Mouse (Mus musculus): Measurements from ENCODE around the gene Gm45785. TPM values are rescaled to one million over a fixed set of nuclear protein-coding genes. Genes with fewer than 3 reads are reported as not detected.

Gm45785 gene
- polyA plus RNA-seq, 1 experiment from 2014 or later, result not detected

Other genes starting within 250 kb of the Gm45785 start
- not detected in 2 replicates for gene Olfr61, start 227.4 kb downstream of the Gm45785 start, polyA plus RNA-seq (2014; fragmentation: Nextera tagmentation; extraction: Ambion mirVana)
- gene Olfr53, start 209.9 kb downstream of the Gm45785 start, polyA plus RNA-seq (2014; fragmentation: Nextera tagmentation; extraction: Ambion mirVana), result not detected in 2 replicates
- not detected in 2 replicates for gene Olfr539, start 196.4 kb downstream of the Gm45785 start, polyA plus RNA-seq (2014; fragmentation: Nextera tagmentation; extraction: Ambion mirVana)
- not detected in 2 replicates for gene Olfr45, start 174.4 kb downstream of the Gm45785 start, polyA plus RNA-seq (2014; fragmentation: Nextera tagmentation; extraction: Ambion mirVana)
- gene Olfr541, start 159.1 kb downstream of the Gm45785 start, polyA plus RNA-seq (2014; fragmentation: Nextera tagmentation; extraction: Ambion mirVana), result not detected in 2 replicates
- not detected in 2 replicates for gene Cyp2e1, start 92.6 kb downstream of the Gm45785 start, polyA plus RNA-seq (2014; fragmentation: Nextera tagmentation; extraction: Ambion mirVana)
- gene Syce1, start 68.5 kb downstream of the Gm45785 start, polyA plus RNA-seq (2014; fragmentation: Nextera tagmentation; extraction: Ambion mirVana), result not detected in 2 replicates
- gene Zfp941, start 34.2 kb downstream of the Gm45785 start, polyA plus RNA-seq (2014; fragmentation: Nextera tagmentation; extraction: Ambion mirVana), result 4.6 and 5.2 TPM in 2 replicates
- 0.48 TPM in 1 of 2 replicates, not detected in the other for gene Urah, start 21.3 kb downstream of the Gm45785 start, polyA plus RNA-seq (2014; fragmentation: Nextera tagmentation; extraction: Ambion mirVana)
- gene Scgb1c1, start 10.8 kb downstream of the Gm45785 start, polyA plus RNA-seq (2014; fragmentation: Nextera tagmentation; extraction: Ambion mirVana), result not detected in 2 replicates
- gene Odf3, start 8.5 kb downstream of the Gm45785 start, polyA plus RNA-seq (2014; fragmentation: Nextera tagmentation; extraction: Ambion mirVana), result not detected in 2 replicates
- gene Ric8a, start 626 bp upstream of the Gm45785 start, polyA plus RNA-seq (2014; fragmentation: Nextera tagmentation; extraction: Ambion mirVana), result 57.2 and 63.0 TPM in 2 replicates
- gene Bet1l, start 1.2 kb upstream of the Gm45785 start, polyA plus RNA-seq (2014; fragmentation: Nextera tagmentation; extraction: Ambion mirVana), result 27.2 and 29.1 TPM in 2 replicates
- 242 and 244 TPM in 2 replicates for gene Psmd13, start 25.6 kb upstream of the Gm45785 start, polyA plus RNA-seq (2014; fragmentation: Nextera tagmentation; extraction: Ambion mirVana)
- 24.3 and 25.2 TPM in 2 replicates for gene Sirt3, start 26.0 kb upstream of the Gm45785 start, polyA plus RNA-seq (2014; fragmentation: Nextera tagmentation; extraction: Ambion mirVana)
- not detected in 2 replicates for gene Cox8b, start 44.1 kb upstream of the Gm45785 start, polyA plus RNA-seq (2014; fragmentation: Nextera tagmentation; extraction: Ambion mirVana)
- gene Nlrp6, start 64.6 kb upstream of the Gm45785 start, polyA plus RNA-seq (2014; fragmentation: Nextera tagmentation; extraction: Ambion mirVana), result 0.11 and 0.37 TPM in 2 replicates
- gene Pgghg, start 85.1 kb upstream of the Gm45785 start, polyA plus RNA-seq (2014; fragmentation: Nextera tagmentation; extraction: Ambion mirVana), result 15.8 and 16.1 TPM in 2 replicates
- gene Ifitm5, start 94.0 kb upstream of the Gm45785 start, polyA plus RNA-seq (2014; fragmentation: Nextera tagmentation; extraction: Ambion mirVana), result 0.49 TPM in 1 of 2 replicates, not detected in the other
- not detected in 2 replicates for gene Gm45717, start 99.6 kb upstream of the Gm45785 start, polyA plus RNA-seq (2014; fragmentation: Nextera tagmentation; extraction: Ambion mirVana)
- 225 and 231 TPM in 2 replicates for gene Ifitm2, start 99.7 kb upstream of the Gm45785 start, polyA plus RNA-seq (2014; fragmentation: Nextera tagmentation; extraction: Ambion mirVana)
- gene Ifitm1, start 110.9 kb upstream of the Gm45785 start, polyA plus RNA-seq (2014; fragmentation: Nextera tagmentation; extraction: Ambion mirVana), result 5.6 and 8.1 TPM in 2 replicates
- 9.4 and 9.7 TPM in 2 replicates for gene Ifitm3, start 154.4 kb upstream of the Gm45785 start, polyA plus RNA-seq (2014; fragmentation: Nextera tagmentation; extraction: Ambion mirVana)
- not detected in 2 replicates for gene Ifitm6, start 161.6 kb upstream of the Gm45785 start, polyA plus RNA-seq (2014; fragmentation: Nextera tagmentation; extraction: Ambion mirVana)
- not detected in 2 replicates for gene Gm17387, start 172.8 kb upstream of the Gm45785 start, polyA plus RNA-seq (2014; fragmentation: Nextera tagmentation; extraction: Ambion mirVana)
- gene B4galnt4, start 204.8 kb upstream of the Gm45785 start, polyA plus RNA-seq (2014; fragmentation: Nextera tagmentation; extraction: Ambion mirVana), result 22.3 and 23.5 TPM in 2 replicates
- gene Pkp3, start 221.9 kb upstream of the Gm45785 start, polyA plus RNA-seq (2014; fragmentation: Nextera tagmentation; extraction: Ambion mirVana), result 1.1 and 1.9 TPM in 2 replicates
- 1.2 and 1.8 TPM in 2 replicates for gene Sigirr, start 244.2 kb upstream of the Gm45785 start, polyA plus RNA-seq (2014; fragmentation: Nextera tagmentation; extraction: Ambion mirVana)